Mouse (Mus musculus) spleen, adult 18-20 months (tissue): ENCODE data around the gene Cd164.

ENCODE experiments used
- DNase-seq, 2 experiments: peaks; one replicate each; pipeline ENCODE4 v3.0.0; 2022; ENCODE audit warnings: mixed read lengths in 2 of 2

Gene Cd164

GRCm38 (mm10) chr10:41504996-41505395 is 14.2 kb upstream of the Cd164 start:
- DNase-seq = no peak

GRCm38 (mm10) chr10:41505446-41505845 is 13.8 kb upstream of the Cd164 start:
- peak in 1 of 2 experiments; percentile 34 for DNase-seq

GRCm38 (mm10) chr10:41509160-41509559 is 10.1 kb upstream of the Cd164 start:
- DNase-seq = peak in 1 of 2 experiments; percentile 48

- DNase-seq = no peak
These were observed 4.9 kb upstream of the Cd164 start for GRCm38 (mm10) chr10:41514301-41514700.

- no peak for DNase-seq
These were observed 4.3 kb upstream of the Cd164 start for GRCm38 (mm10) chr10:41514921-41515320.

- DNase-seq = peak; percentile 78 to 79
These were observed 670 bp upstream of the Cd164 start for GRCm38 (mm10) chr10:41518508-41518980.

- peak in 1 of 2 experiments; percentile 66 for DNase-seq
These were observed 611 bp downstream of the Cd164 start for GRCm38 (mm10) chr10:41519640-41520409.

GRCm38 (mm10) chr10:41520410-41520673 is 1.1 kb downstream of the Cd164 start:
- no peak for DNase-seq

GRCm38 (mm10) chr10:41523386-41523785 is 4.2 kb downstream of the Cd164 start:
- no peak for DNase-seq

GRCm38 (mm10) chr10:41525696-41526095 is 6.5 kb downstream of the Cd164 start:
- no peak for DNase-seq

- DNase-seq = no peak
These were observed 10.8 kb downstream of the Cd164 start for GRCm38 (mm10) chr10:41529972-41530371.

GRCm38 (mm10) chr10:41535991-41536390 is 16.8 kb downstream of the Cd164 start:
- DNase-seq = no peak

- DNase-seq = no peak
These were observed 17.5 kb downstream of the Cd164 start for GRCm38 (mm10) chr10:41536714-41537113.

- DNase-seq = no peak
These were observed 18.2 kb downstream of the Cd164 start for GRCm38 (mm10) chr10:41537226-41537982.

- DNase-seq = no peak
These were observed 18.7 kb downstream of the Cd164 start for GRCm38 (mm10) chr10:41537983-41538330.

- DNase-seq = no peak
These were observed 19.8 kb downstream of the Cd164 start for GRCm38 (mm10) chr10:41538986-41539385.

GRCm38 (mm10) chr10:41542057-41542456 is 22.8 kb downstream of the Cd164 start:
- DNase-seq = no peak

- no peak for DNase-seq
These were observed 24.2 kb downstream of the Cd164 start for GRCm38 (mm10) chr10:41543439-41543838.

GRCm38 (mm10) chr10:41543844-41544243 is 24.6 kb downstream of the Cd164 start:
- no peak for DNase-seq

GRCm38 (mm10) chr10:41544481-41545190 is 25.4 kb downstream of the Cd164 start:
- no peak for DNase-seq

- no peak for DNase-seq
These were observed 26.1 kb downstream of the Cd164 start for GRCm38 (mm10) chr10:41545224-41545755.

GRCm38 (mm10) chr10:41546396-41547165 is 27.4 kb downstream of the Cd164 start:
- DNase-seq = no peak

GRCm38 (mm10) chr10:41550711-41551110 is 31.5 kb downstream of the Cd164 start:
- no peak for DNase-seq
